Mouse (Mus musculus): ENCODE data around the gene Pla2g1b. TPM values are rescaled to one million over a fixed set of nuclear protein-coding genes. Genes with fewer than 3 reads are reported as not detected.
"Not testable (repeated sequence)": the region's sequence is repeated elsewhere in the genome, so short reads cannot be mapped to it uniquely, and the experiment has no call there.

Gene Pla2g1b
- total RNA-seq, 2 experiments from 2014 or later = not detected

GRCm38 (mm10) chr5:115482390-115483265, 16.6 kb downstream of the Pla2g1b start:
- ATAC-seq (replicated peaks; ENCODE audit: poor library complexity, severe bottlenecking) = no peak

GRCm38 (mm10) chr5:115483385-115483784, 17.3 kb downstream of the Pla2g1b start:
- ATAC-seq (replicated peaks; ENCODE audit: poor library complexity, severe bottlenecking) = no peak

- peak; percentile 91 for ATAC-seq (replicated peaks; ENCODE audit: poor library complexity, severe bottlenecking)
Measured at GRCm38 (mm10) chr5:115483947-115484920, 18.2 kb downstream of the Pla2g1b start, which contains the start of gene Sirt4. Gene Sirt4, minus strand, starts transcription at chr5:115484725.

GRCm38 (mm10) chr5:115484996-115485395, 18.9 kb downstream of the Pla2g1b start:
- ATAC-seq (replicated peaks; ENCODE audit: poor library complexity, severe bottlenecking) = no peak

GRCm38 (mm10) chr5:115485489-115486205, 19.6 kb downstream of the Pla2g1b start:
- ATAC-seq (replicated peaks; ENCODE audit: poor library complexity, severe bottlenecking) = no peak

GRCm38 (mm10) chr5:115486726-115487125, 20.7 kb downstream of the Pla2g1b start:
- no peak for ATAC-seq (replicated peaks; ENCODE audit: poor library complexity, severe bottlenecking)

GRCm38 (mm10) chr5:115487353-115487752, 21.3 kb downstream of the Pla2g1b start:
- ATAC-seq (replicated peaks; ENCODE audit: poor library complexity, severe bottlenecking) = no peak

- no peak for ATAC-seq (replicated peaks; ENCODE audit: poor library complexity, severe bottlenecking)
Measured at GRCm38 (mm10) chr5:115487942-115488580, 22.0 kb downstream of the Pla2g1b start.

GRCm38 (mm10) chr5:115488841-115489698, 23.0 kb downstream of the Pla2g1b start:
- ATAC-seq (replicated peaks; ENCODE audit: poor library complexity, severe bottlenecking) = no peak; the same call in none of the 2 replicates

- peak; percentile 72 for ATAC-seq (replicated peaks; ENCODE audit: poor library complexity, severe bottlenecking)
Measured at GRCm38 (mm10) chr5:115489699-115490637, 23.9 kb downstream of the Pla2g1b start.

GRCm38 (mm10) chr5:115490638-115491000, 24.6 kb downstream of the Pla2g1b start:
- ATAC-seq (replicated peaks; ENCODE audit: poor library complexity, severe bottlenecking) = peak; percentile 5

- ATAC-seq (replicated peaks; ENCODE audit: poor library complexity, severe bottlenecking) = no peak
Measured at GRCm38 (mm10) chr5:115491076-115491475, 25.0 kb downstream of the Pla2g1b start.

- ATAC-seq (replicated peaks; ENCODE audit: poor library complexity, severe bottlenecking) = peak; percentile 44
Measured at GRCm38 (mm10) chr5:115491771-115492322, 25.8 kb downstream of the Pla2g1b start.

- ATAC-seq (replicated peaks; ENCODE audit: poor library complexity, severe bottlenecking) = no peak
Measured at GRCm38 (mm10) chr5:115492711-115493335, 26.8 kb downstream of the Pla2g1b start.

GRCm38 (mm10) chr5:115493441-115493840, 27.4 kb downstream of the Pla2g1b start:
- ATAC-seq (replicated peaks; ENCODE audit: poor library complexity, severe bottlenecking) = no peak

GRCm38 (mm10) chr5:115495618-115496017, 29.6 kb downstream of the Pla2g1b start:
- ATAC-seq (replicated peaks; ENCODE audit: poor library complexity, severe bottlenecking) = not testable (repeated sequence)

GRCm38 (mm10) chr5:115497033-115497432, 31.0 kb downstream of the Pla2g1b start:
- ATAC-seq (replicated peaks; ENCODE audit: poor library complexity, severe bottlenecking) = no peak

Data from granulocyte monocyte progenitor cell, adult 5-6 weeks (primary cell).